Mouse (Mus musculus): ENCODE measurements around the gene Scgb1b17.
"Not testable (repeated sequence)": the region's sequence is repeated elsewhere in the genome, so short reads cannot be mapped to it uniquely, and the experiment has no call there.

The Scgb1b17 gene

DNA sequence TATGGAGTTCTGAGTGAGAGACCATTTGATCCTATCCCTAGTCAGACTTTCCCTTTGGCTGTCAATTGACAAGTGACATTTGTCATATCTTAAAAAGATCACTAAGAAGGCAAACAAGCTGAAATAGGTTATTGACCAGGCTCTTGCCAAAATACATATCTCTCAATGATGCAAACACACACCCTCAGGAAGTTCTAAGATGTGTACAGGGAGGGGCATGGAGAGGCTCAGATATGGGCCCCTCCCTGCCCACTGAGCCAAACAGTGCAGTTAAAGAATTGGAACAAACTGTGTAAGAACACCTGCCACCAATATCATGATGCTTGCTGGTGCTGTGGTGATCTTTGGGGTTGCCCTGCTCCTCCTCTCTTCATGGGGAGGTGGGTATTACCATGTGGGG lies at the start of gene Scgb1b17:
Gene Scgb1b17 (plus strand): TSS at position 301 of the 400 bp plus-strand sequence.
- DNase-seq (ENCODE audit: low spot score in 2 of 2): not testable (repeated sequence)

DNA sequence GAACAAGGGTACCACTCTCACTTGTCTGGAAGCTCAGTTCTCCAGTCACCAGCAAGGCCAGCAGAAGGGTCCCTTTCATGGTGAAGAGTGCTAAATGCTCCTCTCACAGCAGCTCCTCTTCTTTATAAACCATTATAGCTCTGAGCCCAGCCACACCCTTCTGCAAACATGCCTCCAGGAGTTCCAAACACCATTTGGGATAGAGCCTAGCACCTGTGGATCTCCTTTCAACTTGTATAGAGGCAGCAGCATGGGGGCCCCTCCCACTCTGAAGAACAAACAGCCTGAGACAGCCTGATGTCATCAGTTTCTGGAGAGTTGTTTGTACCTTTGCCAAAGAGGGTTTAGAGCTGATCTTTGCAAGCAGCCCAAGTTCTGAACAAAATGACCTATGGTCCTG lies 6.8 kb upstream of the Scgb1b17 start, which contains the start of gene Scgb2b17:
Gene Scgb2b17 (minus strand): TSS at position 101 of the 400 bp plus-strand sequence.
- DNase-seq (ENCODE audit: low spot score in 2 of 2): not testable (repeated sequence)

Data from urinary bladder, adult 18-20 months (tissue).